Mouse (Mus musculus): ENCODE measurements around the gene Epb41l3. TPM values are rescaled to one million over a fixed set of nuclear protein-coding genes. Genes with fewer than 3 reads are reported as not detected.
A peak's percentile ranks its signal among the peaks of the same experiment; 100 is the strongest.

Epb41l3 gene
- polyA plus RNA-seq, 2 experiments: 3.1 to 5.6 TPM

- no peak for ATAC-seq (ENCODE audit: insufficient read depth)
- WGBS (ENCODE audit: insufficient replicate concordance): 68% methylated on average over 5 of the region's 5 CpGs
Observed at GRCm38 (mm10) chr17:69158690-69159089, 83.2 kb downstream of the Epb41l3 start.

GRCm38 (mm10) chr17:69162731-69163130, 87.2 kb downstream of the Epb41l3 start:
- no peak overlapping the region for H3K4me3 ChIP-seq (ENCODE audit: insufficient read depth in 1 of 2, low read depth in 2 of 2, low read length in 2 of 2)
- H3K4me1 ChIP-seq (replicated peaks; ENCODE audit: control insufficient read depth in 2 of 2, insufficient read depth in 2 of 2, low read length in 1 of 2): no peaks in the 10 kb centered on the region
- peaks cover 2% of the 10 kb centered on the region; the same call in 1 of the 2 replicates for H3K27me3 ChIP-seq (ENCODE audit: control insufficient read depth, insufficient read depth, low read length)
- TF ChIP-seq EP300 (IDR thresholded peaks at IDR 0.05; ENCODE audit: low read depth) (no peak), CTCF (IDR thresholded peaks at IDR 0.05; ENCODE audit: low read depth) (no peak)
- DNase-seq (ENCODE audit: low read depth in 3 of 3, low spot score in 3 of 3) (no peak), ATAC-seq (ENCODE audit: insufficient read depth) (no peak)
- H3K4me2 ChIP-seq (ENCODE audit: low read depth): no peak overlapping the region
- no peaks in the 10 kb centered on the region for H3K36me3 ChIP-seq (replicated peaks; ENCODE audit: control insufficient read depth, insufficient read depth, low read depth)
- no peaks in the 10 kb centered on the region for H3K9me3 ChIP-seq (ENCODE audit: control insufficient read depth, low read length)
- no peak overlapping the region for H3K9ac ChIP-seq (replicated peaks)
- no peak overlapping the region for H3K27ac ChIP-seq

More at GRCm38 (mm10) chr17:69158690-69159089, 83.2 kb downstream of the Epb41l3 start:
- DNase-seq (ENCODE audit: low read depth in 3 of 3, low spot score in 3 of 3): no peak
- no peaks in the 10 kb centered on the region for H3K36me3 ChIP-seq (replicated peaks; ENCODE audit: control insufficient read depth, insufficient read depth, low read depth)
- H3K27ac ChIP-seq: no peak overlapping the region
- no peaks in the 10 kb centered on the region for H3K4me1 ChIP-seq (replicated peaks; ENCODE audit: control insufficient read depth in 2 of 2, insufficient read depth in 2 of 2, low read length in 1 of 2)
- no peak overlapping the region for H3K9ac ChIP-seq (replicated peaks)
- no peak for TF ChIP-seq CTCF (IDR thresholded peaks at IDR 0.05; ENCODE audit: low read depth)
- TF ChIP-seq EP300 (IDR thresholded peaks at IDR 0.05; ENCODE audit: low read depth): no peak
- H3K9me3 ChIP-seq (ENCODE audit: control insufficient read depth, low read length): no peaks in the 10 kb centered on the region
- no peak overlapping the region for H3K4me2 ChIP-seq (ENCODE audit: low read depth)
- H3K27me3 ChIP-seq (ENCODE audit: control insufficient read depth, insufficient read depth, low read length): peaks cover 15% of the 10 kb centered on the region
- no peak overlapping the region for H3K4me3 ChIP-seq (ENCODE audit: insufficient read depth in 1 of 2, low read depth in 2 of 2, low read length in 2 of 2)

- Histone ChIP-seq H3K4me2 (ENCODE audit: low read depth) (no peak overlapping the region), H3K4me3 (ENCODE audit: insufficient read depth in 1 of 2, low read depth in 2 of 2, low read length in 2 of 2) (no peak overlapping the region), H3K36me3 (replicated peaks; ENCODE audit: control insufficient read depth, insufficient read depth, low read depth) (no peaks in the 10 kb centered on the region), H3K9me3 (ENCODE audit: control insufficient read depth, low read length) (no peaks in the 10 kb centered on the region), H3K27ac (no peak overlapping the region), H3K4me1 (replicated peaks; ENCODE audit: control insufficient read depth in 2 of 2, insufficient read depth in 2 of 2, low read length in 1 of 2) (peaks cover 0 to 5% of the 10 kb centered on the region in 2 experiments; a peak in 2 of 4 replicates), H3K9ac (replicated peaks) (no peak overlapping the region), H3K27me3 (ENCODE audit: control insufficient read depth, insufficient read depth, low read length) (no peaks in the 10 kb centered on the region)
- DNase-seq (ENCODE audit: low read depth in 3 of 3, low spot score in 3 of 3): no peak
- 47% methylated on average over 16 of the region's 16 CpGs for WGBS (ENCODE audit: insufficient replicate concordance)
- TF ChIP-seq EP300 (IDR thresholded peaks at IDR 0.05; ENCODE audit: low read depth): no peak
- no peak for TF ChIP-seq CTCF (IDR thresholded peaks at IDR 0.05; ENCODE audit: low read depth)
- no peak for ATAC-seq (ENCODE audit: insufficient read depth)
Observed at GRCm38 (mm10) chr17:69176949-69177501, 101.5 kb downstream of the Epb41l3 start.

- Histone ChIP-seq H3K36me3 (replicated peaks; ENCODE audit: control insufficient read depth, insufficient read depth, low read depth) (no peaks in the 10 kb centered on the region), H3K27me3 (ENCODE audit: control insufficient read depth, insufficient read depth, low read length) (no peaks in the 10 kb centered on the region), H3K9ac (replicated peaks) (no peak overlapping the region), H3K4me2 (ENCODE audit: low read depth) (no peak overlapping the region), H3K9me3 (ENCODE audit: control insufficient read depth, low read length) (no peaks in the 10 kb centered on the region), H3K4me1 (replicated peaks; ENCODE audit: control insufficient read depth in 2 of 2, insufficient read depth in 2 of 2, low read length in 1 of 2) (peaks cover 0 to 6% of the 10 kb centered on the region in 2 experiments; a peak in 2 of 4 replicates), H3K4me3 (ENCODE audit: insufficient read depth in 1 of 2, low read depth in 2 of 2, low read length in 2 of 2) (no peak overlapping the region), H3K27ac (no peak overlapping the region)
- WGBS (ENCODE audit: insufficient replicate concordance): 60% methylated on average over 5 of the region's 5 CpGs
- TF ChIP-seq EP300 (IDR thresholded peaks at IDR 0.05; ENCODE audit: low read depth) (no peak), CTCF (IDR thresholded peaks at IDR 0.05; ENCODE audit: low read depth) (no peak)
- ATAC-seq (ENCODE audit: insufficient read depth) (no peak), DNase-seq (ENCODE audit: low read depth in 3 of 3, low spot score in 3 of 3) (no peak)
Observed at GRCm38 (mm10) chr17:69177954-69178353, 102.5 kb downstream of the Epb41l3 start.

- no peak overlapping the region for H3K27ac ChIP-seq
- no peak for TF ChIP-seq EP300 (IDR thresholded peaks at IDR 0.05; ENCODE audit: low read depth)
- no peak for TF ChIP-seq CTCF (IDR thresholded peaks at IDR 0.05; ENCODE audit: low read depth)
- no peak overlapping the region for H3K4me3 ChIP-seq (ENCODE audit: insufficient read depth in 1 of 2, low read depth in 2 of 2, low read length in 2 of 2)
- H3K9ac ChIP-seq (replicated peaks): no peak overlapping the region
- peaks cover 0 to 6% of the 10 kb centered on the region in 2 experiments; a peak in 2 of 4 replicates for H3K4me1 ChIP-seq (replicated peaks; ENCODE audit: control insufficient read depth in 2 of 2, insufficient read depth in 2 of 2, low read length in 1 of 2)
- H3K27me3 ChIP-seq (ENCODE audit: control insufficient read depth, insufficient read depth, low read length): no peaks in the 10 kb centered on the region
- no peaks in the 10 kb centered on the region for H3K9me3 ChIP-seq (ENCODE audit: control insufficient read depth, low read length)
- no peak overlapping the region for H3K4me2 ChIP-seq (ENCODE audit: low read depth)
- 12% methylated on average over 12 of the region's 12 CpGs for WGBS (ENCODE audit: insufficient replicate concordance)
- no peaks in the 10 kb centered on the region for H3K36me3 ChIP-seq (replicated peaks; ENCODE audit: control insufficient read depth, insufficient read depth, low read depth)
- DNase-seq (ENCODE audit: low read depth in 3 of 3, low spot score in 3 of 3) (peak in 1 of 3 experiments; percentile 6), ATAC-seq (ENCODE audit: insufficient read depth) (no peak)
Observed at GRCm38 (mm10) chr17:69180905-69181559, 105.5 kb downstream of the Epb41l3 start.
